Mouse (Mus musculus): Measurements from ENCODE around the gene Adamts20.
A peak's percentile ranks its signal among the peaks of the same experiment; 100 is the strongest.

Adamts20 gene

GRCm38 (mm10) chr15:94344317-94344716, 120.9 kb downstream of the Adamts20 start:
- no peak for DNase-seq (ENCODE audit: low spot score)

- DNase-seq (ENCODE audit: low spot score): peak; percentile 64
Measured at GRCm38 (mm10) chr15:94342365-94342764, 122.9 kb downstream of the Adamts20 start.

DNA sequence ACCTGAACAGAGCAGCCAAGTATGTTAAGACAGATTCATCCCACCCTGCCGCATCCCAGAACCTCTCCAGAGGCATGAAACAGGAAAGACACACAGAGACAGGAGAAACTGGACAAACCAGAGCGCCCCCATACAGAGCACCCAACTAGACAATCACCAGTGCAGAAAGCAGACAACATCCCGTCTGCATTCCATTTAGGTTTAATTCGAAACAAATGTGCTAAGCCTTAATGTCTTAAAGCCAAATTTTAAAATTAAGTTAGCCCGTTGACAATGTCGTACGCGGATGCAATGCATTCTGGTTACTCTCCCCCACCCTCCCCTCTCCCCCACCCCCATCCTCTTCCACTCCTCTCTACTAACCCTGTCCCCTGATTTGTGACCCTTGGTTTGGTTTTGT, 126.2 kb downstream of the Adamts20 start:
- no peak for DNase-seq (ENCODE audit: low spot score)

DNA sequence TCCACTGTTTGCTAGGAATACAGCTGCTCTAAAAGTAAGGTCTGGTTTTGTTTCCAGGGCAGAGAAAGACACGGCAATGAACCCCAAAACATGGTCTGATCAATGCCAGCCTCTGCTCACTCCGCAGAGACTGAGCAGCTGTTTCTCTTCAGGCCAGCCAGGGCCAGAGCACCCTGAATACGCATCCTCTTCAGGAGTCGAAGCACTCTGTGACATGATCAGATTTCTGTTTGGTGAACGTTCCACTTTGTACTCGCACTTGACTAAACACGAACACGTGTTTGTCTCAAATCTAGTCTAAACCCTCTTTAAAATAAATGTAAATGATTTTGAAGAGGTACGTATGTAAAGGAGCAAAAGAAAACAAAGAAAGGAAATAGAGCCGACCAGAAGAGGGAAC, 130.6 kb downstream of the Adamts20 start:
- DNase-seq (ENCODE audit: low spot score): no peak

- no peak for DNase-seq (ENCODE audit: low spot score)
Measured at GRCm38 (mm10) chr15:94326626-94327025, 138.6 kb downstream of the Adamts20 start.

GRCm38 (mm10) chr15:94325509-94326181, 139.6 kb downstream of the Adamts20 start:
- peak; percentile 67 for DNase-seq (ENCODE audit: low spot score)

DNA sequence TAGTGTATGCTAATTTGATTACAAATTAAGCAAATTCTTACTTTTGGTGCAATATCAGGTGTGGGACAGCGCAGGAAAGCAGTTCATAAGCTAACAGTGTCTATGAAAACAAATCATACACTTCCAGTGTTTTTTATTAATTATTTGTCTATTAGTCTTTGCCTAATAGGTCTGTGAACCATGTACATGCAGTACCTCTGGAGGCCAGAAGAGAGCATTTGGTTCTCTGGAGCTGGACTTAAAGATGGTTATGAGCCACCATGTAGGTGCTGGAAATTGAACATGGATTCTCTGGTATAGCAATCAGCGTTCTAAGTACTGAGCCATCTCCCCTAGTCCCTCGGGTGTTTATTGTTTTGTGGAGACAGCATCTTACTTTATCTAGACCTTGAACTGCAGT, 149.0 kb downstream of the Adamts20 start:
- DNase-seq (ENCODE audit: low spot score): no peak

- no peak for DNase-seq (ENCODE audit: low spot score)
Measured at GRCm38 (mm10) chr15:94309689-94310088, 155.5 kb downstream of the Adamts20 start.

- DNase-seq (ENCODE audit: low spot score): no peak
Measured at GRCm38 (mm10) chr15:94307888-94308287, 157.3 kb downstream of the Adamts20 start.

- no peak for DNase-seq (ENCODE audit: low spot score)
Measured at GRCm38 (mm10) chr15:94303151-94303550, 162.1 kb downstream of the Adamts20 start.

- DNase-seq (ENCODE audit: low spot score): no peak
Measured at GRCm38 (mm10) chr15:94294084-94294483, 171.1 kb downstream of the Adamts20 start.

DNA sequence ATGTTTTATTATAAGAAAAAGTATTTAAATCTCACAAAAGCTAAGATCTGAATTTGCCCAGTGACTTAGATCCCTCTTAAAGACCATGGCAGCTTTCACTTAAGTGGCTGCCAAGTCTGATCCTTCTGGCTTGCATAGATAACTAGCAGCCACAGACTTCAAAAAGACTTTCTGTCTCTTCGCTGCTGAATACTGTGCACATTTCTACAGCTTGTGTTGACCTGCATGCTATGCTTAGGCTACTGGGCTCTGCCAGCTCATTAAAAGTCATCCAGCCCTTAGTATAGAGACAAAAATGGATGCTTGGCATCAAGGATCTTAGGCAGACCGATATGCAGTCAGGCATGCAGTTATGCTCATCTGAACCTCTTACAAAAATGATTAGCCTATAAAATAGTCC, 177.2 kb downstream of the Adamts20 start:
- no peak for DNase-seq (ENCODE audit: low spot score)

DNA sequence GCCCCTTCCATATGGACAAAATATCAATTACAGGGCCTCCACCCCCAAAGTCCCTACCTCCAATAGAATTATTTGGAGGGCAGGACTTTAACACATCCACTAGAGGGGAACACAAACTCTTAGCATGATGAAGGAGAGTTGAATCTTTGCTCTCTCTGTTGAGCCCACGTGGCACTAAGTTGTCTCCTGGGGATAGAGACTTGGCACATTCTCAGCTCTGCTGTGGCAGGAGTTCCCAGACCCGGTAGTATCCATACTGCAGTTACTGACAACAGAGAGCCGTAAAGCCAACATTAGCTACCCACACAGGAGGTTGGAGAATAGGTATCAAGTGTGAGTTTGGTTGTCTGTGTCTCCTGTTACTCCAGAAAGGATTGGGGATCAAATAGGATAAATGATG, 177.7 kb downstream of the Adamts20 start:
- DNase-seq (ENCODE audit: low spot score): no peak

DNA sequence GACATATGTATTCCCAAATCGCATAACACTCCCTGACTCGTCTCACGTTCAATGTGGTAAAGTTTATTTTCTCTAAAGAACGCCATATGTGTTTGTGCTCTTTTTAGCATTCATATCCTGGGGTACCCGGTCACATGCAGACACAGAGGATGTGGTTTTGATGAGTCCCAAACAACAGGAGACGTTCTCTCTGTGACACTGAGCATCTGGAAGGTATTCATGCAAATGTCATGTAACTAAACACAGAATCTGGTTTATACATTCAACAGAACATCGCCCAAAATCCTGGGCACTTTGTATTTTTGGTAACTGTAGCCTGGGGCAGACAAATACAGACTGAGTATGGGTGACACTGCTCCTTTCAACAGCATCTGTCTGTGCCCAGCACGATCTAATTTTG, 188.8 kb downstream of the Adamts20 start:
- DNase-seq (ENCODE audit: low spot score): no peak

GRCm38 (mm10) chr15:94265630-94266029, 199.6 kb downstream of the Adamts20 start:
- DNase-seq (ENCODE audit: low spot score): peak; percentile 79

- DNase-seq (ENCODE audit: low spot score): no peak
Measured at GRCm38 (mm10) chr15:94264497-94264879, 200.7 kb downstream of the Adamts20 start.

DNA sequence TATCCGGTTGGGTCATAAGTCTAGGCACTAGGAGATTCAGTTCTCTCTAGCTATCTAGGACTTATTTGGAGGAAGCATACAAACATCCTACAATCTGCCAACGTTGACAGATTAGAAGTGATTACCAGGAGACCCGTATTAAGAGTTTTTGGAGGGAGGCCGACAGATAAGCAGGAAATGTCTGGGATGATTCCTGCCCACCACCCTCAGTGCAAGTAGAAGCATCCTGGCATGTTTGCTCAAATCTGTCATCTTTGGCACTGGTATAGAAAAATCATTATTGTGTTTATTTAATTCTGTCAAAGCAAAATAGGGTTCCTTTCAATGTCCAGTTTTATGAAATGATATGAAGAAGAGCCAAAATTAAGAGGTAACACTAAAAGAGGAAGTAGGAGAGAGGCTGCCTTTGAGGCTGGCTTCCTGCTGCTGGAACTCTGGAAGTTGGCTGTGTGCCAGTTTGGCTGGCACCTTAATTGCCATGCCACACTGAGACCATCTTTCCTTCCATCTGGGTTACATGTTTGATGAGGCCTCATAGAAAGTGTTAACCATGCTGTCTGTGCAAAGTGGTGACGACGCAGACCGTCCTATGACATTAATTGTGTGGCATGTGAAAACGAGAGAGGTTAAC, 201.2 kb downstream of the Adamts20 start:
- DNase-seq (ENCODE audit: low spot score): no peak

GRCm38 (mm10) chr15:94263241-94263640, 202.0 kb downstream of the Adamts20 start:
- DNase-seq (ENCODE audit: low spot score): no peak

- DNase-seq (ENCODE audit: low spot score): no peak
Measured at GRCm38 (mm10) chr15:94259497-94259896, 205.7 kb downstream of the Adamts20 start.

DNA sequence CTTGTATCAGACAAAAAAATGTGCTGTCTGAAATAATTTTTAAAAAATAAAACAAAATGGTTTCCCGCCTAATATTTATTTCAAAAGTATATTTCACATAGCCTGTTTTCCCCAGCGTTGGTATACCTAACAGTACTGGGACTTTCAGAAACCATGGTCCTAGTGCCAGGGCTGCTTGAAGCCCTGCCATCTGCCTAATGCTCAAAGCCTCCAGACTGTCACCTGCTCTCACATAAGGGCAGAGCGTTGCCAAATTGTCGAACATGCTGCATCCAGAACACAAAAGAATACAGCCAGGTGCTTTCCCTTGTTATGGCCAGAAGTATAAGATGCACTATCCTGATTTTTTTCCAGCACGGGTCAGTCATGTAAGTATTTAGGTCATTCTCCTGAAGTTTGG, 209.7 kb downstream of the Adamts20 start:
- DNase-seq (ENCODE audit: low spot score): no peak

DNA sequence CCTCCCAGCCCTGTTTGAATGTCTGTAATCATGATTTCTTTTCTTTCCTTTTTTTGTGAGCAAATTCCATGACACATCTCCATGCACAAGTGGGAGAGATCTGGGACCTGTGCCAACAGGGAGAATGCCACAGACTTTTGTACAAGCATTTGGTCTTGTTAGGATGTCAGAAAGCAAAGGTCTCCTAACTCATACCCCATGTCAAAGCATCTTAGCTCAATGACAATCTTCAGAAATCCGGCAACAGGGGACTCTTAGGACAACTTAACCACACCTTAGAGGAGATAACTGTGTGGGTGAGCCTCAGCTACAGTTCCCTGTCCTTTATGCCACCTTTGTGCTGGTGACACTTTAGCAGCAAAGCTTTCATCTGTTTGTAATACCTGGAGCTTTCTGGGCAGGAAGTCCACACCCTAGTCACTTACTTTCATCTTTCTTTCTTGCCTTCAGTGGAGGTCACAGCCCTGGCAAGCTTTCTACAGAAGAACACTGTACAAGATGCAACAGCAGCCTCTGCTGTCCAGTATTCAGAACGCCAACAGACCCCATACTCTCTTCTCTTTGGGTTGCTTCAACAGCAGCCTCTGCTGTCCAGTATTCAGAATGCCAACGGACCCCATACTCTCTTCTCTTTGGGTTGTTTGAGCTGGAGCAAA, 210.2 kb downstream of the Adamts20 start:
- DNase-seq (ENCODE audit: low spot score): no peak

GRCm38 (mm10) chr15:94254091-94254860, 210.9 kb downstream of the Adamts20 start:
- no peak for DNase-seq (ENCODE audit: low spot score)

Data from ovary, postnatal 36 days (tissue).